Mouse (Mus musculus) stomach, postnatal 0 days (tissue): ENCODE measurements around the gene Wdr26.

Experiments
- CTCF ChIP-seq: IDR thresholded peaks from 2 replicates; pipeline ENCODE4 v1.5.1; 2016; ENCODE audit warnings: antibody characterized with exemption, low read depth, mild to moderate bottlenecking, moderate library complexity
- EP300 ChIP-seq: optimal IDR thresholded peaks from 2 replicates; pipeline ENCODE3; 2016; ENCODE audit warnings: antibody characterized with exemption

DNA sequence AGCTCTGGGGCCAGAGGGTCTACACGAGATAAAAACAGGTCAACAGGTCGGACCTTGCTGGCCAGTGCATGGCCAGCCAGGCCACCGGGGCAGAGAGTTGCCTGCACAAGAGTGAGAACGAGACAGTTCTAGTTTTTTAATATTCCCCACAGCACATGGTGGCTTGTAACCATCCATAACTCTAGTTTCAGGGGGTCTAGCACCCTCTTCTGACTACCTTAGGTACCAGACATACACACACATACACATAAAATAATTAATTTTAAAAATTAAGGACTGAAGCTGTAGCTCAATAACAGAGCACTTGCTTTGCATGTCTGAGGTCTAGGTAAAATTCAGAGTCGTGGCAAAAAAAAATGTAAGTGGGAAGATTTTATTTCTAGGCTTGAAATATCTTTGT, 39.8 kb upstream of the Wdr26 start:
- TF ChIP-seq EP300 (no peak), CTCF (peak; percentile 32)
